Mouse (Mus musculus) hindbrain, embryonic 14.5 days (tissue): ENCODE results near the gene Gnl3l. TPM values are rescaled to one million over a fixed set of nuclear protein-coding genes. Genes with fewer than 3 reads are reported as not detected.

Experiments used
- ATAC-seq: fragments of 200-750 bp; cut with Nextera tagmentation; 2 replicates; pipeline ENCODE4 v1.8.0; 2017; ENCODE audit warnings: moderate number of reproducible peaks, mild to moderate bottlenecking, moderate TSS enrichment, moderate library complexity; ENCODE audit not compliant: low FRiP score
- DNase-seq: peaks from one replicate; pipeline ENCODE4 v3.0.0-alpha.2; 2015; ENCODE audit warnings: low spot score
- H3K27ac ChIP-seq: fragments of 300-500 bp; sonication (generic); 2 replicates; pipeline ENCODE4 v1.5.1; 2014; ENCODE audit warnings: mild to moderate bottlenecking, moderate library complexity
- H3K27me3 ChIP-seq: fragments of 300-500 bp; sonication (generic); 2 replicates; pipeline ENCODE4 v1.6.1; 2014; ENCODE audit warnings: mild to moderate bottlenecking, low read length, mixed read lengths; ENCODE audit not compliant: control insufficient read depth, insufficient read depth
- H3K36me3 ChIP-seq: fragments of 300-500 bp; sonication (generic); replicated peaks from 2 replicates; pipeline ENCODE4 v1.6.1; 2014; ENCODE audit not compliant: control insufficient read depth, insufficient read depth
- H3K4me1 ChIP-seq: fragments of 300-500 bp; sonication (generic); replicated peaks from 2 replicates; pipeline ENCODE4 v1.6.1; 2014; ENCODE audit warnings: antibody characterized with exemption, low read length, mixed read lengths; ENCODE audit not compliant: control insufficient read depth, insufficient read depth
- H3K4me2 ChIP-seq: fragments of 300-500 bp; sonication (generic); replicated peaks from 2 replicates; pipeline ENCODE4 v1.6.1; 2014; ENCODE audit warnings: mild to moderate bottlenecking, moderate library complexity
- H3K4me3 ChIP-seq: fragments of 300-500 bp; sonication (generic); replicated peaks from 2 replicates; pipeline ENCODE4 v1.5.1; 2014; ENCODE audit warnings: mild to moderate bottlenecking, low read length
- H3K9ac ChIP-seq: fragments of 300-500 bp; sonication (generic); 2 replicates; pipeline ENCODE4 v1.6.1; 2014
- H3K9me3 ChIP-seq: fragments of 300-500 bp; sonication (generic); 2 replicates; pipeline ENCODE4 v1.6.1; 2016; ENCODE audit warnings: low read length; ENCODE audit not compliant: control insufficient read depth
- WGBS: fragments of 180-500 bp; shearing (Covaris S2); extraction: QIAGEN DNeasy Blood & Tissue Kit; methylation state at CpG from one replicate; pipeline ENCODE4 v1.1.7; 2014; 5-methylcytosine and 5-hydroxymethylcytosine counted together
- polyA plus RNA-seq: library from polyadenylated mRNA; unstranded; fragments of >200 nt; fragmentation: Nextera tagmentation; extraction: Ambion mirVana; gene quantifications from 2 replicates; pipeline ENCODE4 v1.2.1, GENCODE M21; 2014

Gene Gnl3l
- polyA plus RNA-seq, 1 experiment from 2014 or later: 85.1 TPM

GRCm38 (mm10) chrX:151047431-151048058 is 30.4 kb upstream of the Gnl3l start:
- Histone ChIP-seq H3K27me3 (no peaks in the 10 kb centered on the region), H3K4me3 (peak overlapping the region; percentile 57), H3K9me3 (no peaks in the 10 kb centered on the region), H3K4me2 (peak overlapping the region; percentile 58), H3K36me3 (no peaks in the 10 kb centered on the region), H3K9ac (peak overlapping the region; percentile 86), H3K27ac (peak overlapping the region; percentile 92), H3K4me1 (peaks cover 24% of the 10 kb centered on the region)
- 31% methylated on average over 38 of the region's 56 CpGs for WGBS
- peak; percentile 64 for ATAC-seq
- DNase-seq: peak; percentile 32

GRCm38 (mm10) chrX:151046777-151047430 is 29.8 kb upstream of the Gnl3l start:
- Histone ChIP-seq H3K36me3 (no peaks in the 10 kb centered on the region), H3K9me3 (no peaks in the 10 kb centered on the region), H3K27ac (peak overlapping the region; percentile 92), H3K27me3 (no peaks in the 10 kb centered on the region), H3K4me2 (peak overlapping the region; percentile 58), H3K9ac (peak overlapping the region; percentile 86), H3K4me3 (peak overlapping the region; percentile 57), H3K4me1 (peaks cover 24% of the 10 kb centered on the region)
- 21% methylated on average over 49 of the region's 62 CpGs for WGBS
- peak; percentile 91 for ATAC-seq
- peak; percentile 73 for DNase-seq

GRCm38 (mm10) chrX:151046321-151046720 is 29.2 kb upstream of the Gnl3l start:
- no peaks in the 10 kb centered on the region for H3K27me3 ChIP-seq
- H3K4me3 ChIP-seq: peak overlapping the region; percentile 57
- 40% methylated on average over 11 of the region's 11 CpGs for WGBS
- H3K27ac ChIP-seq: peak overlapping the region; percentile 92
- no peaks in the 10 kb centered on the region for H3K36me3 ChIP-seq
- DNase-seq (no peak), ATAC-seq (no peak)
- no peaks in the 10 kb centered on the region for H3K9me3 ChIP-seq
- peak overlapping the region; percentile 86; the same call in 1 of the 2 replicates for H3K9ac ChIP-seq
- H3K4me2 ChIP-seq: peak overlapping the region; percentile 58
- H3K4me1 ChIP-seq: peaks cover 24% of the 10 kb centered on the region

- Histone ChIP-seq H3K4me1 (peaks cover 24% of the 10 kb centered on the region), H3K27ac (peak within 1 kb of the TSS; percentile 92), H3K9ac (peak within 1 kb of the TSS; percentile 86), H3K27me3 (no peaks in the 10 kb centered on the region), H3K9me3 (no peaks in the 10 kb centered on the region), H3K4me2 (peak within 1 kb of the TSS; percentile 58), H3K4me3 (peak within 1 kb of the TSS; percentile 57), H3K36me3 (no peaks in the 10 kb centered on the region)
- DNase-seq (no peak), ATAC-seq (no peak)
- WGBS: 94% methylated on average over 8 of the region's 8 CpGs
These were observed 28.7 kb upstream of the Gnl3l start, which contains the start of gene Fgd1 for GRCm38 (mm10) chrX:151045850-151046249. Gene Fgd1 (plus strand): TSS chrX:151046150.

GRCm38 (mm10) chrX:151041223-151041622 is 24.1 kb upstream of the Gnl3l start:
- no peaks in the 10 kb centered on the region for H3K9me3 ChIP-seq
- no peak overlapping the region for H3K27ac ChIP-seq
- H3K4me2 ChIP-seq: no peak overlapping the region
- ATAC-seq (no peak), DNase-seq (no peak)
- H3K36me3 ChIP-seq: no peaks in the 10 kb centered on the region
- no peaks in the 10 kb centered on the region for H3K4me1 ChIP-seq
- H3K27me3 ChIP-seq: no peaks in the 10 kb centered on the region
- H3K9ac ChIP-seq: no peak overlapping the region
- H3K4me3 ChIP-seq: no peak overlapping the region
- 38% methylated on average over 5 of the region's 5 CpGs for WGBS

- H3K4me2 ChIP-seq: no peak overlapping the region
- H3K4me3 ChIP-seq: no peak overlapping the region
- no peaks in the 10 kb centered on the region for H3K36me3 ChIP-seq
- H3K9me3 ChIP-seq: no peaks in the 10 kb centered on the region
- no peak overlapping the region for H3K9ac ChIP-seq
- WGBS: 72% methylated on average over 3 of the region's 3 CpGs
- no peak for DNase-seq
- H3K4me1 ChIP-seq: no peaks in the 10 kb centered on the region
- H3K27me3 ChIP-seq: no peaks in the 10 kb centered on the region
- no peak for ATAC-seq
- H3K27ac ChIP-seq: no peak overlapping the region
These were observed 14.3 kb upstream of the Gnl3l start for GRCm38 (mm10) chrX:151031400-151031799.

- peak overlapping the region; percentile 46; the same call in 1 of the 2 replicates for H3K4me3 ChIP-seq
- DNase-seq (no peak), ATAC-seq (no peak)
- H3K4me1 ChIP-seq: 0 out of 2 replicates have a peak, but pooled peaks cover 8% of the 10 kb centered on the region
- H3K36me3 ChIP-seq: 0 out of 2 replicates have a peak, but pooled peaks cover 8% of the 10 kb centered on the region
- peak overlapping the region; percentile 59 for H3K4me2 ChIP-seq
- WGBS: 75% methylated on average over 3 of the region's 3 CpGs
- no peaks in the 10 kb centered on the region for H3K9me3 ChIP-seq
- peak overlapping the region; percentile 57 for H3K9ac ChIP-seq
- H3K27me3 ChIP-seq: no peaks in the 10 kb centered on the region
- H3K27ac ChIP-seq: peak overlapping the region; percentile 88; the same call in 1 of the 2 replicates
These were observed 1.7 kb upstream of the Gnl3l start for GRCm38 (mm10) chrX:151018798-151019197.

- H3K9ac ChIP-seq: peak overlapping the region; percentile 57
- H3K9me3 ChIP-seq: no peaks in the 10 kb centered on the region
- H3K36me3 ChIP-seq: peaks cover 12% of the 10 kb centered on the region; the same call in 1 of the 2 replicates
- peak overlapping the region; percentile 59 for H3K4me2 ChIP-seq
- H3K27ac ChIP-seq: peak overlapping the region; percentile 88
- ATAC-seq (peak; percentile 7; the same call in 1 of the 2 replicates), DNase-seq (peak; percentile 27)
- 0 out of 2 replicates have a peak, but pooled peaks cover 8% of the 10 kb centered on the region for H3K4me1 ChIP-seq
- no peaks in the 10 kb centered on the region for H3K27me3 ChIP-seq
- peak overlapping the region; percentile 46 for H3K4me3 ChIP-seq
- 13% methylated on average over 3 of the region's 3 CpGs for WGBS
These were observed 775 bp upstream of the Gnl3l start for GRCm38 (mm10) chrX:151017897-151018296.

GRCm38 (mm10) chrX:150996775-150997174 is 20.3 kb downstream of the Gnl3l start:
- H3K27me3 ChIP-seq: no peaks in the 10 kb centered on the region
- no peaks in the 10 kb centered on the region for H3K9me3 ChIP-seq
- no peak overlapping the region for H3K9ac ChIP-seq
- no peak overlapping the region for H3K27ac ChIP-seq
- H3K4me1 ChIP-seq: no peaks in the 10 kb centered on the region
- no peak overlapping the region for H3K4me2 ChIP-seq
- no peak for DNase-seq
- peaks cover 76% of the 10 kb centered on the region for H3K36me3 ChIP-seq
- H3K4me3 ChIP-seq: no peak overlapping the region
- no peak for ATAC-seq
- WGBS: 93% methylated on average over 3 of the region's 3 CpGs
